Mouse (Mus musculus): ENCODE results near the gene Gm44596. TPM values are rescaled to one million over a fixed set of nuclear protein-coding genes. Genes with fewer than 3 reads are reported as not detected.

Gene Gm44596
- polyA plus RNA-seq, 1 experiment from 2014 or later, result not detected

Other genes starting within 250 kb of the Gm44596 start
- gene Tspan9, start 231.9 kb upstream of the Gm44596 start, polyA plus RNA-seq (2015; fragmentation: Nextera tagmentation; extraction: Ambion mirVana), result 20.6 and 30.4 TPM in 2 replicates
- 0.36 and 0.81 TPM in 2 replicates for gene Tead4, start 74.7 kb upstream of the Gm44596 start, polyA plus RNA-seq (2015; fragmentation: Nextera tagmentation; extraction: Ambion mirVana)
- gene Tulp3, start 19.7 kb upstream of the Gm44596 start, polyA plus RNA-seq (2015; fragmentation: Nextera tagmentation; extraction: Ambion mirVana), result 15.9 and 17.5 TPM in 2 replicates
- gene Rhno1, start 12.6 kb upstream of the Gm44596 start, polyA plus RNA-seq (2015; fragmentation: Nextera tagmentation; extraction: Ambion mirVana), result 180 TPM in 2 replicates
- gene Foxm1, start 12.5 kb upstream of the Gm44596 start, polyA plus RNA-seq (2015; fragmentation: Nextera tagmentation; extraction: Ambion mirVana), result 42.5 and 44.0 TPM in 2 replicates
- 1.0 and 1.2 TPM in 2 replicates for gene Tex52, start within 50 bp of the Gm44596 start, polyA plus RNA-seq (2015; fragmentation: Nextera tagmentation; extraction: Ambion mirVana)
- 3.8 and 5.2 TPM in 2 replicates for gene Nrip2, start 23.8 kb downstream of the Gm44596 start, polyA plus RNA-seq (2015; fragmentation: Nextera tagmentation; extraction: Ambion mirVana)
- gene Itfg2, start 49.4 kb downstream of the Gm44596 start, polyA plus RNA-seq (2015; fragmentation: Nextera tagmentation; extraction: Ambion mirVana), result 35.2 and 38.1 TPM in 2 replicates
- 454 and 497 TPM in 2 replicates for gene Fkbp4, start 63.2 kb downstream of the Gm44596 start, polyA plus RNA-seq (2015; fragmentation: Nextera tagmentation; extraction: Ambion mirVana)
- 0.43 TPM in 1 of 2 replicates, not detected in the other for gene Pzp, start 151.2 kb downstream of the Gm44596 start, polyA plus RNA-seq (2015; fragmentation: Nextera tagmentation; extraction: Ambion mirVana)
- 2.2 and 2.6 TPM in 2 replicates for gene A2ml1, start 206.1 kb downstream of the Gm44596 start, polyA plus RNA-seq (2015; fragmentation: Nextera tagmentation; extraction: Ambion mirVana)
- not detected in 2 replicates for gene Klrb1a, start 248.0 kb downstream of the Gm44596 start, polyA plus RNA-seq (2015; fragmentation: Nextera tagmentation; extraction: Ambion mirVana)